Mouse (Mus musculus): ENCODE results near the gene Ssu72. TPM values are rescaled to one million over a fixed set of nuclear protein-coding genes. Genes with fewer than 3 reads are reported as not detected.

Gene Ssu72
- polyA plus RNA-seq, 1 experiment = 52.0 TPM

DNA sequence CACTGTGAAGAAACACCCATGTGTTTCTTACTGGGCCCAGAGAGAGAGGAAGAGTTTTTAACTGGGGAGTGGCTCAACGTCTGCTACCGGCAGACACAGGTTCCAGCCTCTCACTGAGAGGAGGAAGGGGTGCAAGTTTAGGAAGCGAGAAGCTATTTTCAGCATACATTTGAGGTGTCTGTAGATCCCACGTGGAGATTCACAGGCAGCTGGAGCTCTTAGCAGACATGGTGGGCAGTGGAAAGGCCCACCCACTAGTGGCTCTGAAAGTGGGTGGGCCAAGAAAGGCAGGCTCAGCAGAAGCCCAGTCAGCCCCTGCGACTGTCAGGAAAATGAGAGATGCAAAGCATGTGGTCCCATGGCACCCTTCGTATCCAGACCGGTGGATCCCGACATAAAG is 33.7 kb downstream of the Ssu72 start:
- no peak for TF ChIP-seq GATA1 (IDR thresholded peaks at IDR 0.05; ENCODE audit: low read length)

DNA sequence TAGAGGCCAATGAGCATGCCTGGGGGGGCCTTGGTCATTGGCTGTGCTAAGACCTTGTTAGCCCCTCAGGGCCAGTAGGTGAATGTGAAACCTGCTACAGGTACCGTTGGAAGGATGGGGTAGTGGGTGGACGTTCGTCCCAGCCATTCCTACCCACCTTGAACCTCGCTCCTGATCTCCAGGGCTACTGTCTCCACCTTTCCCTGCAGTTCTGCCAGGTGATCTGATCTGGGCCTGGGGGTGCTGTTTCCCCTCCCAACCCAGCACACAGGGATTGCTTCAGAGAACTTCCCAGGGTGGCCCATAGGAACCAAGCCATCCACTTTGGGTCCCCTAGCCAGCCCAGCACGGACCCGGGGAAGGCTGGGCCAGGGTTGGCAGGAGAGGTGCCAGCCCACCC is 34.6 kb downstream of the Ssu72 start:
- no peak for TF ChIP-seq GATA1 (IDR thresholded peaks at IDR 0.05; ENCODE audit: low read length)

DNA sequence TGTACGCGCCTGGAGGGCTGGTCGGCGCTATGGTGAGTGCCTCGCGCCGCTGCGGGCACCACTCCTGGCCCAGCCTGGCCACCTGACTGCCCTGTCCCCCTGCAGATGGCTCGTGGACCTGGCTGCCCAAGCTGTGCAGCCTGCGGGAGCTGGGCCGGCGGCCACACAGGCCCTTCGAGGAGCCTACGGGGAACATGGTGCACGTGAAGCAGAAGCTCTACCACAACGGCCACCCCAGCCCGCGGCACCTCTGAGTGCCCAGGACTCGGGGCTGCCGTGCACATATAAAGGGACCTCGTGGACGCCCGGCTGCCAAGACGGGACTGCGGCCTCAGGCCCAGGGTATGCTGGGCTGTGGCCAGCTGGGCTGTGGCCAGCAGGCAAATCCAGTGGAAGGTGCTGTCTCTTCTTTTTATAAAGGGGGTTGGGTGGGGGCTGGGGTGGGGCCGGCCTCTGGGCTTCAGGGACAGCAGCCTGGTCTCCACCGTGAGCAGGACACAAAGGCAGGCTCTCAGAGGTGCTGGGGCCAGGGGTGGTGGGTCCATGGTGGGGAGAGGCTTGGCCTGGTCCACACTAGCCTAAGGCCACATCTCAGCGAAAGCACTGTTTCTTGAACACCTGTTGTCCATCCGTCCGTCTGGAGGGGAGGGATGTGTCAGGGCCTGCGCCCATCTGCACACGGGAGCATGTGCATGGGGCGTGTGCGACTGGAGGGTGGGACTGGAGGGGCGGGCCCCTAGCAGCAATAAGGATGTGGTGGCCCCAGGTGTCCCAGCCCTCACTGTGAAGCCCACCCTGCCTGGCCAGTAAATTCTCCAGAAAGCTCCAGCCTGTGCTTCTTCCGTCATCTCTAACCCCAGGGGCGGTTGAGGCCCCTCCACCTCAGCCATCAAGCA is 35.4 kb downstream of the Ssu72 start:
- no peak for TF ChIP-seq GATA1 (IDR thresholded peaks at IDR 0.05; ENCODE audit: low read length)

DNA sequence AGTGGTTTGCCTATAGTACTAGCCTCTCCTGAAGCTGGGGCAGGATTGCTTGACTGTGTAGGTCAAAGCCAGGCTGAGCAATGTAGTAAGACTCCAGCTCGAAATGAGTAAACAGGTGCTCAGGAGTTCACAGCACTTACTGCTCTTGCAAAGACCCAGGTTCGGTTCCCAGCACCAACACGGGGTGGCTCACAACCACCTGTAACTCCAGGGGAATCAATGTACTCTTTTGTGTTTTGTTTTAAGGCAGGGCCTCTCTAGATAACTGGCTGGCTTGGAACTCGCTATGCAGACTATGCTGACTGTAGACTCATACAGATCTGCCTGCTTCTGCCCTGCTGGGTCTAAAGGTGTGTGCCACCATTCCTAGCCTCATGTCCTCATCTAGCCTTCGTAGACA is 38.1 kb downstream of the Ssu72 start:
- TF ChIP-seq GATA1 (IDR thresholded peaks at IDR 0.05; ENCODE audit: low read length) = no peak

DNA sequence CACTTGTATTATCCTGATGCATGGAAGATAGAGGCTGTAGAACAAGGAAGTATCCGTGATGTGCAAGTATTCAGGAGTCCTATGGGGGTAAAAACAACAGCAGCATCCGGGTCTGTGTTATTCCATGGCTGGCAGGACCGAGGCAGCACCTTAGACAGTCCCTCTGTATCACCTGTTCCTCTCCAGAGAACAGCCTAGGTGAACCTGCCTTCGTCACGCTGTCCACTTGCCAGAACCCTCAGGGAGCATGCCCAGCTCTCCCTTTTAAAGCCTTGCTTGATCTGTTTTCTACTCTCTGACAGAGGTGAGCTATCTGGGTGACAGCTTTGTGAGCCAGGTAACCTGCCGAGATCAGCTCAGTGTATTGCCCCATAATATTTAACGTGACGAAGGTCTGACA is 39.9 kb downstream of the Ssu72 start:
- TF ChIP-seq GATA1 (IDR thresholded peaks at IDR 0.05; ENCODE audit: low read length) = no peak

DNA sequence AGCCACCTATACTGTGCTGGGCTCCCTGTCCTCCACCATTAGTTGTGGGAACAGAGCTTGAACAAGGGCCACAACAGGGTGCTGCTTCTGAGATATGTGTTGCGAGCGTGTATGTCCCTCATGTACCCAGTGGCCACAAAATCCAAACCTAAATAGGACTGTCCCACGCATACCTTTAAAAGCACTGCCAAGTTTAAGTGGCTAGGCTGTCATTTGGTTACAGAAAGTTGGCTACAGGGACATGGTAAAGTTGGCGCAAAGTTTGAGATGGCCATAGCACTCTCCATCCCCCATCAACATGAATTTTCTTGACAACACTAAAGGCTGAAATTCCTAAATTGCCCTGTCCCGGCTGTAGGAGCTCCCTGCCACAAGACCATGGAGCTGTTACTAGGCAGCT is 40.5 kb downstream of the Ssu72 start:
- no peak for TF ChIP-seq GATA1 (IDR thresholded peaks at IDR 0.05; ENCODE audit: low read length)

DNA sequence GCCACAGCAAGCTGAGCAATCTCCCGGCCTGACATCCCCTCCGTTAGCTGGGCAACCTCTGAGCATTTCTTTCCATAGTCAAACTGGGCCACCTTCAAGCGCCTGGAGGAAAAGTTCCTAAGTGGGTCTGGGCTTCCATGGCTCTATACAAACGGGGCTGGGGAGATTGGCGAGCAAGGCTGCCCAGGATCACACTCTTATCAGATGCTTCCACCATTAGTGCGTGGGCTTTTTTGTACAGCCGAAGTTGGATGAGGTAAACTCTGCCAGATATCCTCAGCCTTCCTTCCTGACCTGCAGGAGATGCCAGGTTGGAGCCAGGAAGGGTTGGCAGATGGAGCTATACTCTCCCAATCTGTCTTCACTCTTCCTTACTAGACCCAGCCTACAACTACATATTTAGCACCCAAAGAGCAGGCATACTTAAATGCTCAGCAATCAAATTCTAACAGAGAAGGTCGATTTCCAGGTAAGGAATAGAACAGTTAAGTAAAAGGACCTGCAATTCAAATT is 41.5 kb downstream of the Ssu72 start:
- TF ChIP-seq GATA1 (IDR thresholded peaks at IDR 0.05; ENCODE audit: low read length) = no peak

DNA sequence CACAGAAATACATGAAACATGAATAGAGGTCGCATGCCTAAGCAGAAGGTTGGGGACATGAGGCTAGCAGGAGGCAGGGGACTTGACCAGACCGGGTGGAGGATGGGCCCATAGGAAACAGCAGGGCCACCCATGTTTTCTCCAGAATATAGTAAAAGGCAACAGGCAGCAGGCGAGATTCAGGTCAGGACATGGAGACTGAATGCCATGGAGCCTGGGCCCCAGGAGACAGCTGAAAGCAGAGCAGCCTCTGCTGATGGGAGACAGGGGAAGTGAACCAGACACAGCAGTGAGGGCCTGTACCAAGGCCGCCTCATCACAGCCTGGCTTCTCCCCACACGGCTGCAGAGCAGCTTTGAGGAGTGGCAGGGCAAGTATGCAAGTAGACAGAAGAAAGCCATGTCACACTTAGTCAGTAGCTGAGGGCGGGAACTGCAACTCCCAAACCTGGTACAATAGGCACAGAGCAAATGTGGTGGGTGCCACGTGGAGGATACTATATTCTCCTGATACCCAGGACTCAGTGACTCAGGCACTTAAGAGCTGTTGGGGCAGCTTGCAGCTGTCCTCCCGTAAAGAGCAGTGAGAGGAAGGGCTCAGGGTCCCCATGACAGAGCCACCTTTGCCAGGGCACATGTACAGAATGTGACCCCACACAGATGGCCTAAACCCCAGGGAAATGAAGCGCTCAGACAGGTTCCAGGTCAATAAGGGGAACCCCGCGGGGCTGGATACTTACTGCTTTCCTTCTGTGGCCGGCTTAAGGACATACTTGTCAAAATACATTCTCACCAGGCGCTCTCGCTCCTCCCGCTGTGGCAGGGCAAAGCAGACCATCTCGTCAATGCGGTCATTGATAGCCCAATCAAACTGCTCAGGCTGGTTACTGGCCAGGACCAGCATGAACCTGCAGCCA is 42.2 kb downstream of the Ssu72 start:
- no peak for TF ChIP-seq GATA1 (IDR thresholded peaks at IDR 0.05; ENCODE audit: low read length)

DNA sequence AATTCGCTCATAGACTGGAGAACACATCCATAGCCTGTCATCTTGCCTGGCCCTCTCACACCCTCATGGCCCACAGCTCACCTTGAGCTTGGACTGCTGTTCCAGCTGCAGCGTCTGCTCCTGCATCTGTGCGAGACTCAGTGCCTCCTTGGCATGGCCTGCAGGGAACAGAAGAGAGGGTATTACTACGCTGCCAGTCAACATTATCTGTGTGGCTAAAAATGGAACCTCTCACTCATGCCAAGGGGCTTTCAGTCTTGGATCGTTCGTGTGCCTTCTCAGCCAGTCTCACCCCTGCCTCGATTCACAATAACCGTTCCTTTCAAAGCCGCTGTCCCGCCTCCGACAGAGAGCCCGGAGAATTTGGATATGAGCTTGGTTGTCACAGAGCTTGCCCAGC is 52.4 kb downstream of the Ssu72 start:
- TF ChIP-seq GATA1 (IDR thresholded peaks at IDR 0.05; ENCODE audit: low read length) = no peak

DNA sequence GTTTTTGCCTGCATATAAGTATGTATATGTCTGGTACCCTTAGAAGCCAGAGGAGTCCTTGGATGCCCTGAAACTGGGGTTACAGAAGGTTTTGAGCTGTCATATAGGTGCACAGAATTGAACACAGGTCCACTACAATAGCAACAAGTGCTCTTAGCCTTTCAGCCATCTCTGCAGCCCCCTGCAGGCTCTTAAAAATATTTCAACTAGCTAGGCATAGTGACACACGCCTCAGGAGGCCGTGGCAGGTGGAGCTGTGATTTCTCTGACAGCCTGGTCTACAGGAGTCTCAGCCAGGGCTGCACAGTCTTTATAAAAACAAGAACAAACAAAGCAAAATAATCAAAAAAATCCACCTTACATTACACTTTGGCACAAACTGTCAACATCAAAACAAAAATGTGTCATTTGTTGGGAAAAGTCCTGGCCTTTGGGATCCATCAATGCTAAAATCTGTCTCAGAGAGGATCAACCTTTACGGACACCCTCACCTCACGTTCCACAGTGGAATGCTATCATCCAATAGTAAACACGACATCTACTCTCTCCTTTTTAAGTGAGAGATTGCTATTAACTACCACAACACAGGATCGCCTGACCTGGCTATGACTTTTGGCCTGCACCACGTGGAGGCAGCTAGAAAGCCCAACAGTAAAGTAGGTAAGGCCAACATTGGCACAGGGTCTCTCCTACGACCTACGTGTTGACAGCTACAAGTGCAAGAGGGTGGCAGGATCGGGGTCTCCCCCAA is 55.4 kb downstream of the Ssu72 start:
- no peak for TF ChIP-seq GATA1 (IDR thresholded peaks at IDR 0.05; ENCODE audit: low read length)

DNA sequence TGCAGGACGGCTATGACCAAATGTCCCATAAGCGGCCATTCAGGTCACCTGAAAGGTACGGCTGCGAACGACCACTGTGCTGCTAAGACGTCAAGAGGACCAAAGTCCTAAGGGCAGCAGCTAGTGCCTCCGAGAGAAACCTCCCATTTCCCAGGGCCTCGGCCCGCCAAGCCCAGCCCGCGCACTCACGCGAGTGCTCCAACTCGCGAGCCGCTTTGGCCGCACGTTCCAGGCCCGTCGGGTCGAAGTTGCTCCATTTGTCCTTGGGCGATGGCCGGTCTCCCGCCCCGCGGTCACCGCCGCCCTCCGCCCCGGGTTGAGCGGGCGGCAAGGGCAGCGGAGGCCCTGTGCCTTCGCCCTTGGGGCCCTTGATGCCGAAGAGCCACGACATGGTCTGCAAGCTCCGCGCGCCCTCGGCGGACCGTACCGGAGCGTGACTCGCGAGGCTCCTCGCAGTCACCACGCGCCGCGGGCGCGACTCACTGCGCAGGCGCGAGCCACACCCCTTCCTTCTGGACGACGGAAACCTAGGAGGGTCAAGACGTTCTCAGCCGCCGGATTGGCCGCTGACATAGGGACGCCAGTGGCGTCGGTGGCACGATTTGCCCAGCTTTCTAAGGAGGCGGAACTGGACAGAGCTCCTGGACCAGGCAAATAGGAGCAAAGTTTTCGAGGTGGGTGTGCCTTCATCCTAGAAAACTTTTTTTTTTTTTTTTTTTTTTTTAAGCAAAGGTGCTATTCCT is 56.2 kb downstream of the Ssu72 start, which contains the start of gene Atad3a:
Gene Atad3a, minus strand, starts transcription at position 481 of the 743 bp plus-strand sequence.
- TF ChIP-seq GATA1 (IDR thresholded peaks at IDR 0.05; ENCODE audit: low read length) = no peak

DNA sequence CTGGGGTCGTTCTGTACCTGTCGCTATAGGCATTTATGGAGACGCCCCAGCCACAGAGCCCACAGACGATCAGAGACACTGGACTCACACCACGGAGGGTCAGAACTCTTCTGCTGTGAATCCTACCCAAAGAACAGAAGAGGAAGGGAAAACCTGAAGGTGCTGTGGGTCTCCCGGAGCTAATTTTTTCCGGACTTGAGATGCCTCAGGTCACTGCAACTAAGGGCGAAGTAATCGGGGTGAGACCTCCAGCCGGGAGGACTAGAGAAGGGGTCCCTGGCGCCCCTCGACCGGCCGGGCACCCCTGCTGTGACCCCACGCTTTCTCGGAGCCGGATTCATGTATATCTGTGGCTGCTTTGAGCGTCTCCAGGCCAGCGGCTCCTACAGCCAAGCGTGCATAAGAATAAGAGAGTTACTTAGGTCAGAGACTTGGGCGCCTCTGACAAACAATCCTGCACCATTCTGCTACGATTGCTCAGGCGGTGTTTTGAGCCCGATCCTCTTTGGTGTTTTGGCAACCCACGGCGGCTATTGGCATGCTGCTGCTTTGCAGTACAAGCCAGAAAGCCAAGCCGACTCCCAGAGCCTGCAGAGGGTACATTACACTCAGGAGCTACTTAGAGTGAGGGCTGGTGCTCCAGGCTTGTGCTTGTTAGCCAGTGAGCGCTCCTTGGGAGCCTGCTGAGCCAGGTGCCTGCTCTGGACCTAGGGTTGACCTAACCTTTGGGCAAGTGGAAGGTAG is 56.9 kb downstream of the Ssu72 start:
- TF ChIP-seq GATA1 (IDR thresholded peaks at IDR 0.05; ENCODE audit: low read length) = no peak

DNA sequence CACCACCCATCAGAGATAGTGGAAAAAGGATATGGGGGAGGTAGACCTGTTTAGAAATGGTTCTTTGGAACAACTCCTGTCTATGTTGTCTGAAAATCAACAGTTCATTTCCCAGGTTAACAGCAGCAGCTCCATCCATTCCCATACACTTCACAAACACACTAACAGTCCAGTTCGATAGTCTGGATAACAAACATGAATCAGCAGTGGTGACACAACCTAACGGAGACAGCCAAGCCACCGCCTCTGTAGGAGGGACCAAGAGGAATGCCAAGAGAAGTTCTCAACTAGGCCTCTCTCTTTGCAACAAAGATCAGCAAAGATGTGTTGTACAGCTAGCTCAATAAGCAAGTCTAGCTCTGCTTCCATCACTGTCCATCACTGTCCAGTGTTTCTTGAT is 57.8 kb downstream of the Ssu72 start:
- no peak for TF ChIP-seq GATA1 (IDR thresholded peaks at IDR 0.05; ENCODE audit: low read length)

DNA sequence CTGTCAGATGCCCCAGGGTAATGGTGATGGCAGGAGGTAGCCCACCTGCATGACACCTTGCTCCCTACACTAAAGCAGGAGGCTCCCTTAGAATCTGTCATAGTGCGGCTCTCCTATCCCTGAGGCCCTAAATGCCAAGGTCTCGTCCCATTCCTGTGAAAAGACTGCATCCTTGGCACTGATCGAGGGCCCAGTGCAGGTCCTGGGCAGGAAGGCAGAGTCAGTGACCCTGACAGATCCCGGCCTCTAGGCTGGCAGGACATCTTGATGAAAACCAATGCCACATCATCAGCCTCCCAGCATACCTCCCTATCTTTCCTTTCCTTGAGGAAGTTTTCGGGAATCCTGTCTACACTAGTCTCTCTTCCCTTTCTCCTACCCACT is 64.9 kb downstream of the Ssu72 start:
- TF ChIP-seq GATA1 (IDR thresholded peaks at IDR 0.05; ENCODE audit: low read length) = no peak

Measured in G1E-ER4 (cell line).